Mouse (Mus musculus): Measurements from ENCODE around the gene Jdp2.
A peak's percentile ranks its signal among the peaks of the same experiment; 100 is the strongest.
"Not testable (repeated sequence)": the region's sequence is repeated elsewhere in the genome, so short reads cannot be mapped to it uniquely, and the experiment has no call there.

Jdp2 gene

DNA sequence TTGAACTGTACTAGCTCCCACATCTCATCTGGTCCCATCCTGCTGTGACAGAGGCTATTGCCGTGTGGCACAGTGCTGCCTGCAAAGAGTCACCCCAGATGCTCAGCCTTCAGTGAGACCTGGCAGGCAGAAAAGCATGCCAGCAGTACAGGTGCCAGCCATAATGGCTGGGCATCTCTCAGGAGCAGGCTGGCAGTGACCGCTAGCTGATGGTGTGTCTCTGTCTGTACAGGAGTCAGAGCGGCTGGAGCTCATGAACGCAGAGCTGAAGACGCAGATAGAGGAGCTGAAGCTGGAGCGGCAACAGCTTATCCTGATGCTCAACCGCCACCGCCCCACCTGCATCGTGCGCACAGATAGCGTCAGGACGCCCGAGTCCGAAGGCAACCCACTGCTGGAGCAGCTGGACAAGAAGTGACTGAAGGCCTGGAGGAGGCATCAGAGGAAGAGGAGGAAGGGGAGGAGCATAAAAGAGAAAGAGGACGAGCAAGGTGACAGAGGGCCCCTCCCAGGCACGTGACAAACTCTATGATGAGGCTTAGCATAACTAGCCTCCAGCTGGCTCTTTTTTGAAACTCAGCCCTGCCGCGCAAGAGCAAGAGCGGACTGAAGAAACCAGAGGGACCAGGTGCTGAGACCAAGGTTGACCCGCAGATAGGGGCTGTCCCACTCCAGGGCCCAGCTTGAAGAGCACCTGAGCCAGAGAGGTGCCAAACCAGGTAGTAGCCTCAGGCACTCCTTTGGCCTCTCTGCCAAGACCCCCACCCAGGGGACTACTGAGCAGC, 39.9 kb downstream of the Jdp2 start:
- no peak for DNase-seq (ENCODE audit: low read depth, low spot score)

DNA sequence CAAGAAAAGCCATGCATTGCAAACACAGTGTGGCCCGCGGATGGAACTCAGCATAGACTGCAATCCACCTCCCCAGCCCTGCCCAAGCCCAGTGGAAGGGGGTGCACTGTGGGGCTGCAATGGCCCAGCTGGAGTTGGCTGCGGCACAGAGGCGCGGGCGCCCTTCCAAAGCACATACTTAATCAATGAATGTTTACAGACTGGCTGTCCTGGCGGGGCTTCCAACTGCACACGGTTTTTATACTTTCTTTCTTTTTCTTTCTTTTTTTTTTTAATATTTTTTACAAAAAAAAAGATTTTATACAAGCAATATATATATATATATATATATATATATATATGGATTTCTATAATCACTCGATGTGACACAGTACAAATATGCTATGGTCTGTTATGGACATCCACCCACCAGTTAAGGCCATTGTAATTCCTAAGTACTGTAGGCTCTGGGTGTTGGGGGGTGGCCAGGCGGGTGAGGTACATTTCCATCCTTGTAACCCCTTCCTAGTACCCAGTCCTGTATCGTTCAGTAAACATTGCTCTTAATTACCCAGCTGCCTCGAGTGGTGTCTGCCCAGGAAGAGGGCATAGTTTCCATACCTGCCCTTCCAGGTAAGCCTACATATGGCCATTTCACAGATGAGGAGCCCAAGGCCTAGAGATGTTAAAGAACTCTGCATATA, 40.6 kb downstream of the Jdp2 start:
- DNase-seq (ENCODE audit: low read depth, low spot score), result no peak

DNA sequence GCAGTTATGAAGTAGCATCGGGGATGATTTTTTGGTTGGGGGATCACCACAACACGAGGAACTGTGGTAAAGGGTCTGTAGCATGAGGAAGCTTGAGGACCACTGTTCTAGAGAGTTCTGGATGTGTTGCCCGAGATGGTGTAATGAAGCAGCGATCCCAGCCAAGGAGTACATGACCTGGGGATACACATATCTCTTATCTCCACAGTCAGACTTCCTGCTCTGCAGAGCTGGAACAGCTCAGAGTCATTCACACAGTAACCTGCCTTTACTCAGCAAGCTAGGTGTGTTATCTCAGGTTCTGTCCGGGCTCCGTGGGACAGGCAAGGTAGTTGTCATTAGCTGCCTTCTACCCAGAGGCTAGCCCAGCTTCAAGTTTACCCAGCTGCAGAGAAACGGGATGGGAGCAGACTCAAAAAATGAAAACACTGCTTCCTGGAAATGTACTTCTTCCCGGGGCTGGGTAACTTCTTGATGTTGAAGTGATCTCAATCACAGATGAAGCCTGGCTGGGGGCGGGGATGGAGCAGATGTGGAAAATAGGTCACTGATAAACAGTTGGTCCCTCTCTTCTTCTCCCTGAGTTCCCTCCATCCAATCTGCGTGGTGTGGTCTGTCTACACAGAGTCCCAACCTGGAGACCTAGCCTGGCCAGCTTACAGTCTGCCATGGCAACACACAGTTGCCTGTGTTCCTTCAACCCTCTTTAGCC, 42.2 kb downstream of the Jdp2 start:
- no peak for DNase-seq (ENCODE audit: low read depth, low spot score)

DNA sequence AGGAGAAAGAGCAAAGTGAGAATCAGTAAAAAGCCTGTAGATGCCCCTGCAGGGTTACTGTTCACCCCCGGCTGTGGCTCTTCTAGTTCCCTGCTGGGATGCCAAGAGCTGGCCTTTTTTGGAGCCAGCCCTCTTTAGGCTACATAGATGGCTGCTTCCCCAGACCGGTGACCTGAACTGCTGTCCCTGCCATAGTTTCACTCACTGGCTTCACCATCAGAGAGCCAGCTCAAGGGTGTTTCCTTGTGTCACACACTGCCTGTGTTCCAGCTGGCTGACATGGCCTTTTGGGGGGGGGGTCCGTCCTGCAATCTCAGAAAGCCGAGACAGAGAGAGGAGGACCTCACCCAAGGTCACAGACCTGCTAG, 42.7 kb downstream of the Jdp2 start:
- no peak for DNase-seq (ENCODE audit: low read depth, low spot score)

DNA sequence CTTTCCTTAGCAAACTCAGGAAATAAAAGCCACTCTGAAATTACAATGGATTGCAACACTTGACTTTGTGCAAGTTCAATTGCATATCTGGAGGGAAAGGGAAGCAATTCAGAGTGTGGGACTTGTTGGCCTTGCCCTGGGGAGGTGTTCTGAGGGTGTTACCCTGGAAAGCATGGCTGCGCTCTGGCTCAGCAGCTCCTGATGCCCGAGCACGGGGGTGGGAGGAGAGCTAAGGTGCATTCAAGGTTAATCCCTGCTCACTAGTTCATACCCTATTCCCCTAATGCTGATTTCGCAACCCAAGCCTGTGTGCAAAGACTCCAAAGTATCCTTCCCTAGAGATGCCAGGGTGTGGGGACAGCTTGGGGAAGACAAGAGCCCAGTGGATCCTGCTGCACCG, 44.9 kb downstream of the Jdp2 start:
- DNase-seq (ENCODE audit: low read depth, low spot score), result no peak

DNA sequence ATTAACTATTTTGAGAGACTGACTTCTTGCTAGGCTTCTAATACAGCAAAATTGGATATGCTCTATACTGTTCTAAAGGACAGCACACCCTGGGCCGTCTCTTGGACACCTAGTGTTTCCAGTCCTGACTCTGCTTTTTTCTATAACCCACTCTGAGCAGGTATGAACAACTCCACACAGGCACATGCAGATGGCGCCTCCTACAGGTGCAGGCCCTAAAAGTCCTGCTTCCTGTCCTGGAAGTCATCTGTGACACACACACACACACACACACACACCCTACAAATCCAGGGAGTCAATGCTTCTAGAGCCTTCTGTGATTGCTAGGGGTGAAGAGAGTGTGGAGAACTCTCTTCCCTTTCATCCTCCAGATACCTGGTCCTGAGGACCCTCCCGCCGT, 46.8 kb downstream of the Jdp2 start:
- no peak for DNase-seq (ENCODE audit: low read depth, low spot score)

DNA sequence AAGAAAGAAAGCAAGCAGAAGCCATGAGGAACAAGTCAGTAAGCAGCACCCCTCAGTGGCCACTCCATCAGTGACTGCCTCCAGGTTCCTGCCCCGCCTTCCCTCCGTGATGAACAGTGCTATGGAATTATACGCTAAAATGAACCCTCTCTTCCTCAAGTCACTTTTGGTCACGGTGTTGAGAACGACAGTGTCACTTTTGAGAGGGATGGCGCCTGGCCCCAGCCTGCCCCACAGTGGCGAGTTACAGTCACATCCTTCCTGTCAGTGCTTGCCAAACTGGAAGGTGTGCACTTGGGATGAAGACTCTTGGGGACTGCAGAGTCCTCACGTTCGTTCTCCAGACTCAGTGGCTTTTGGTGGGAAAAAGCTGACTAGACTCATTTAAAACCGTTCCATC, 48.5 kb downstream of the Jdp2 start:
- DNase-seq (ENCODE audit: low read depth, low spot score), result no peak

DNA sequence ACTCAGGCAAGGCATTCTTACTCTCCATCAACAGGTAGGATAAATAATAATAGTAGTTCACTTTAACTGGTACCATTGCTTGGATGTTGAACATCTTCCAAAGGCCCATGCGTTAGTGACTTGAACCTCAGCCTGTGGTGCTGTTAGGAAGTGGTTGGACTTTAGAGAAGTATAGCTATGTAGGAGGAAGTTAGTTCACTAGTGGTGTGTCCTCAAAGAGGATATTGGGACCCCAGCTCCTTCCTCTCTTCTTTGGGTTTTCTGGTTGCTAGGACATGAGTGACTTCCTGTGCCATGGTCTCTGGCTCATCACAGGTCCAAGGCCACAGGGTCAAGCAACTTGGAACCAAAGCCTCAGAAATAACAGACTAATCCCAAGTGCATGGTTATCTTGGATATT, 49.1 kb downstream of the Jdp2 start:
- DNase-seq (ENCODE audit: low read depth, low spot score), result no peak

DNA sequence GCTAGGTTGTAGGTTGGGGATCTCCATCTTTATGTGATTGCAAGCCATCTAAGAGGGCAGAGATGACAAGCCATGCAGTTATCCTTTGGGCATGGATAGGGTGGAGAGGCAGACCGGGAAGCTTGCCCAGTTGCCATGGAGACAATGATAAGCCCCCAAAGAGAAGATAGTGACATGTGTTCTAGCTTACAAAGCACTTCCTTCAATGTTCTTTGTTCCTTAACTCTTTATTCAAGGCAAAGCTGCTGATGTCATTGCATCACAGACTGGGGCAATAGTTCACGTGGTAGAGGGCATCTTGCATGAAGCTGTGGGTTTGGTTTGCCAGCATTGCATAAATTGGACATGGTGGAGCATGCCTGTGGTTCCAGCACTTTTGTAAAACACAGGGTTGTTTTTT, 60.5 kb downstream of the Jdp2 start:
- DNase-seq (ENCODE audit: low read depth, low spot score), result no peak

DNA sequence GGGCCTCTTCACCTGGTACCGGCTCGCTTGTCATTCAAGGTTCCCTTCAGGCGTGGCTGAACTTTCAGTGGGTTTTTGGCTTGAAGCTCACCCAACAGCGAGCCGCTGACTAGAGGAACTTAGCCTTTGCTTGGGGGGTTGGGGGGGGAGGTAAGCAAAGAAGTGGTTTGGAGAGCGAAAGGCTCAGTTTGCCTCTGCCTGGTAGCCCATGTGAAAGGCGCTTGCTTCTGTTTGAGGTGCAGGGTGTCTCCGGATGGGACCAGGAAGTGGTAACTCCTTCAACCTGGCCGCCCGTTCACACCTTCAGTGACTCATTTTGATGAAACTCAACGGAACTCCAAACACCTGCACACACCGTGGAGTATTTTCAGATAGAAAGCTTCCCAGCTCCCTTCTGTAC, 62.0 kb downstream of the Jdp2 start:
- DNase-seq (ENCODE audit: low read depth, low spot score), result no peak

DNA sequence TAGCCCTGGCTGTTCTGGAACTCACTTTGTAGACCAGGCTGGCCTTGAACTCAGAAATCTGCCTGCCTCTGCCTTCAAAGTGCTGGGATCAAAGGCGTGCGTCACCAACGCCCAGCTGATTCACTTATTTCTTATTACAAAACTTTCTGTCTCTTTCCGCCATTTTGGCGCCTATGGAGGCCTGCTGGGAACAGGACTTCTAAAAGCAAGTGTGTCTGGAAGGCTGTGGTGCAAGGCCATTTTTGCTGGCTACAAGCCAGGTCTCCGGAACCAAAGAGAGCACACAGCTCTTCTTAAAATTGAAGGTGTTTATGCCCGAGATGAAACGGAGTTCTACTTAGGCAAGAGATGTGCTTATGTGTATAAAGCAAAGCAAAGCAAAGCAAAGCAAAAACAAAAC, 63.4 kb downstream of the Jdp2 start:
- not testable (repeated sequence) for DNase-seq (ENCODE audit: low read depth, low spot score)

DNA sequence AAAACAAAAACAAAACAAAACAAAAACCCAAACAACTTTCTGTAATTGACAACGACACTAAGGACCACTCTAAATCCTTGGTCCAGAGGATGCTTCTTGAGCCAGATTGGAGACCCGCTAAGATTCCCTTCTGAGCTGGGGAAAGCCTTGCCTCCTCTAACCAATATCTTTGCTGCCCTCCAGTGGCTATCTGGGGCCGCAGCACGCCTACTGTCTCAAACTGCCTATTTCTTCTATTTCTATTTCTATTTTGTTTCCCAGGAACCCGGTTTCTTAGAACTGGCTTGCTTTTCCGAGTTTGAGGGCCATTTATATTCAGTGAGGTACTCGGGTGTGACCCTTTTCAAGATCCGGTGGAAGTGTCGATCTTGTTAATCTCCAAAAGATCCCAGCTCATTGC, 64.1 kb downstream of the Jdp2 start:
- peak; percentile 70 for DNase-seq (ENCODE audit: low read depth, low spot score)

DNA sequence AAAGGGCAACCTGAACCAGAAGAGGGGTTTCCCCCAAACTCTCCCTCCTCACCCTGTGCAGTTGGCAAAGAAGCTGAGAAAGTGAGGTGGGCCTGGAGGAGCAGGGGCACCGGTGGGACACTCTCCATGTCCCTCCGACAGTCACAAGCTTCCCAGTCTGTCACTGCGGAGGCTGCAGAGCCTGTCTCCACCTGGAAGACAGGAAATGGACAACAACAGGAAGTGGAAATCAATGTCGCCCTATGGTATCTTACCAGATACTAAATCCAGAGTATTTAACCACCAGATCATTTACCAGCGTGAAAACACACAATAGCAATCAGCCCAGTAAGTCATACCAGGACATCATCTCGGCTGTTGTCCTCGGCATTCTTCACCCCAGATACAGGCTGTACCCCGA, 67.3 kb downstream of the Jdp2 start:
- DNase-seq (ENCODE audit: low read depth, low spot score), result no peak

DNA sequence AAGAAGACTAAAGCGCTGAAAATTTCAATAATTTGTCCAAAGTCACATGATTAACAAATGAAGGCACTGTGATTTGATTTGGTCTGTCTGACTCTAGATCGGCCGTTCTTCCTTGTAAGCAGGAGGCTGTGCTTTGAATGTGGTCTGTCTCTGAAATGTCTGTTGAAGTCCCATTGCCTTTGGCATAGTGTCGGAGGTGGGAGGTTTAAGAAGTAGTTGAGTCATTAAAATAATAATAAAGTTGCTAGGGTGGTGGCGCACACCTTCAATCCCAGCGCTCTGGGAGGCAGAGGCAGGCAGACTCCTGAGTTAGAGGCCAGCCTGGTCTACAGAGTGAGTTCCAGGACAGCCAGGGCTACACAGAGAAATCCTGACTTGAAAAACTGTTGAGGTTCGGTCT, 68.2 kb downstream of the Jdp2 start:
- no peak for DNase-seq (ENCODE audit: low read depth, low spot score)

DNA sequence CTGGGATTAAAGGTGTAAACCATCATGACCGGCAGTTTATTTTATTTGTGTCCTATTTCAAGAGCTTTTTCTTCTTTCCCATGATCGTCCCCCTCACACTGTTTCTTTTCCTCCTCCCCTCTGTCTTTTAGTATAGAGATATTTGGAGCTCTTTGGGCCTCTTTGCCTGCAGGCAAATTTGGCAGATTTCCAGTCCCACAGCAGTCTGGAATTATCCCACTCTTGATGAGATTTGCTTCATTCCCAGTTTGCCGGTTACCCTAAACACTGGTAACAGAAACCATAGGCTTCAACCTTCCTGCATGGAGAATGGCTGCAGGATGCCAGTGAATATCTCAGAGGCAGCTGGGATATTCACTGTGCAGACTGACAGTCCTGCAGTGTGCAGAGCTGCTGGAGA, 69.9 kb downstream of the Jdp2 start:
- no peak for DNase-seq (ENCODE audit: low read depth, low spot score)

DNA sequence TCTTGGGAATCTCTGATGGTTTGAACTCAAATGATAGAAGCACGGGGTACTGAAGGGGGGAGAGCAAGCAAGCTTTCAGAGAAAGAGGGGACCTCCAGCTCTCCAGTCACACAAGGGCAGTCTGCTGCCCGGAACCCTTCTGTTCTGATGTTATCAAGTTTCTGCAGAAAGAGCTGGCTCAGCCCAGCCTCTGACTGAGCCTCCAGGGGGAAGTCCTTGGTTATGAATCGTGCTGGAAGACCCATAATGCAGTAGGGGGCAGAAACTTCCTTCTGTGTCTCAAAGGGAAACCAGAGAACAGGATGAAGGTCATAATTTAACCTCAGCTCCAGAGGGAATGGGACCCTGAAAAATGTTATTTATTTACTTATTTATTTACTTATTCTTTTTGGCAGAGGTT, 71.3 kb downstream of the Jdp2 start:
- no peak for DNase-seq (ENCODE audit: low read depth, low spot score)

DNA sequence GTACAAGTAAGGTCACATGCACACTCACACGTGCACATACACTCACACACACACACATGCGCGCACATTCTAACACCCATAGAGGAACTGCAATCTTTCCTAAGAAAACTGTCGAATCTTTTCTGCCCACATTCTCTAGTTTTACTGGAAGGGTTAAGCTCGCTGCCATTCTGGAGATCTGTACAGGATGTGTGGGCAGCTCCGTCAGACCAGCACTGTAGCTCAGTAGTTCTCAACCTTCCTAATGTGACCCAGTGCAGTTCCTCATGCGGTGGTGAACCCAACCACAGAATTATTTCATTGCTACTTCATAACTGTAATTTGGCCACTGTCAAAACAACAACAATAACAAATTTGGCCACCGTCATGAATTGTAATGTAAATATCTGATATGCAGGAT, 75.1 kb downstream of the Jdp2 start:
- no peak for DNase-seq (ENCODE audit: low read depth, low spot score)

DNA sequence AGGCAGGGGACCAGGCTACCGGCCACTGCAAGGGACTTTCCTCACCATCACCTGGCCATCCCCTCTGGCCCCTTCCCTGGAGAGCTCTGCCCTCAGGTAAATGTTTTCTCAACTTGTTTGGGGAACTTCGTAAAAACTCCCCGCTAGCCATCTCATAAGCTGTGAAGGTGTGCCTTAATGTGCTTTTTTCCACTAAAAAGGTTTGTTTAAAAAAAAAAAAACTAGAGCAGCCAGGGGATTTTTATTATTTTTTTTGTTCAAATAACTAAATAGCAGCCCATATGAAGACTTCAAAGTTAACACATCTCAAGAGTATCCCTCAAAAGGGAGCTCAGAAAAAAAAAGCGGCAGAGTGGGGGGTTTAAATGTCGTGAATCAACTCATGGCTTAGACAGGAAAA, 80.3 kb downstream of the Jdp2 start:
- DNase-seq (ENCODE audit: low read depth, low spot score), result no peak

DNA sequence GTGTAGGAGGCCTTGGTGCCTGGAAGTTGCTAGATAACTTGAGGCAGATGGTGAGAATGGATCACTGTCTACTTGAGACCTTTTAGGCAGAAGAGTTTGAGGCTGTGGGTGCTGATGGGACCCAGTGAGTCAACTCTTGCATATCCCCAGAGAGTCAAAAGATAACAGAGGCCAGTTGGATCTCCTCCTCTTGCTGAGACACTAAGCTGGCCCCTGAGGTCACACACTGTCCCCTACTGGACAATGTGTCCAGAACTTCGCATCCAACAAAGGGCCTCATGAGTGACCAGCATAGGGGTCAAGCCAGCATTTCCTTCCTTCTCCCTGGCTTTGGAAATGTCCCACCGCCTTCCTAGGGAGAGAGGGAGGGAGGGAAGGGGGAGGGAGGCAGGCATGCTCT, 81.0 kb downstream of the Jdp2 start:
- no peak for DNase-seq (ENCODE audit: low read depth, low spot score)

DNA sequence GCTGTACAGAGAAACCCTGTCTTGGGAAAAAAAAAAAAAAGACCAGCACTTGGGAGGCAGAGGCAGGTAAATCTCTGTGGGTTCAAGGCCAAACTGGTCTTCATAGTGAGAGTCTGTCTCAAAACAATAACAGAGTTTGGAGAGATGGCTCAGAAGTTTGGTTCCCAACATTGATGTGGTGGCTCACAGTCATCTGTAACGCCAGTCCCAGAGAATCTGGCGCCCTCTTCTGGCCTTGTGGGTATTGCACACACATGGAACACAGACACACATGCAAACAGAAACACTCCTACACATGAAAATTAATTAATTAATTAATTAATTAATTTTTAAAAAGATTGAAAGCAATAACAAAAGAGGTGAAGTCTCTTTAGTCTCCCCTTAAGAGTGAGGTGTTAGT, 83.5 kb downstream of the Jdp2 start:
- no peak for DNase-seq (ENCODE audit: low read depth, low spot score)

DNA sequence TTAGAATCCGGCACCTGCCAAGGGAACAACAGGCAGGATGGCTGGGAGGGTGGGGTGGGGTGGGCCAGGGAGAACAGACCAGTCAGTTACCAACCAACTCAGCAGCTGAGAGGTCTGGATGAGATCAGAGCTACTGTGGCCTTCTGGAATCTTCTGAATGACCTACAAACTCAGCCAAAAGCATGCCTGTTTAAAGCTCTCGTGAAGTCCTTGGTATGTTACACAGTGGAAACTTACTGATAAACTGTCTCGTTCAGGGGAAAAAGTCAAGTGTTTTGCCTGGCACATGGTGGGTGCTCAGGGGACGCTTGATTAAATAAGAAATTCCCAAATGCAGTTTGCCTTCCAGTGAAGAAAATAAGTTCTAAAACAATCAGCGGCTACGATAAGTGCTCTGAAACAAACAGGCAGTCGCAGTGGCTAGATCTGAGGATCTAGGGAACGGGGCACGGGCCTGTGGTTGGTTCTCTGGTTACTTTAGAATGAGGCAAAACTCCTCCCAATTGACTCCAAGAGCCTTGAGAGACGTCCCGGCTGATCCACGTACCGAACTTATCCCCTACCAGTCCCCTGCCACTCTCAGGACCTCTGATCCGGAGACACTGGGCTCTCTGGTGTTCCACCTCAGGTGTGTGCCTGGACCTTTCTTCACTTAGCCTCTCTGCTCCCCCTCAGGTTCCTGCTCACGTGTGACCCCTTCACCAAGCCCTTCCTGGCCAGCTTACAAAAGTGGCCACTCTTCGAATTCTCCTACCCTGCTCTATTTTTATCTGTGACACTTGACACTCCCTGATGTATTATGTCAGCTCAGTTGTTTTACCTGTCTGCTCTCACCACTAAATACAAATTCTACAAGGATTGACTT, 85.8 kb downstream of the Jdp2 start:
- DNase-seq (ENCODE audit: low read depth, low spot score), result no peak
